Mouse (Mus musculus) stomach, embryonic 15.5 days (tissue): Measurements from ENCODE around the gene Vwa1. TPM values are rescaled to one million over a fixed set of nuclear protein-coding genes. Genes with fewer than 3 reads are reported as not detected.
"Not testable (repeated sequence)": the region's sequence is repeated elsewhere in the genome, so short reads cannot be mapped to it uniquely, and the experiment has no call there.

Source experiments
- ATAC-seq: fragments of 200-750 bp; cut with Nextera tagmentation; 2 replicates; pipeline ENCODE4 v1.8.0; 2017; ENCODE audit warnings: low read depth, moderate number of reproducible peaks, moderate TSS enrichment; ENCODE audit not compliant: insufficient read depth, low FRiP score
- H3K27ac ChIP-seq: fragments of 300-500 bp; sonication (generic); 2 replicates; pipeline ENCODE4 v1.5.1; 2015; ENCODE audit warnings: mild to moderate bottlenecking, inconsistent platforms
- H3K27me3 ChIP-seq: fragments of 300-500 bp; sonication (generic); replicated peaks from 2 replicates; pipeline ENCODE4 v1.6.1; 2015; ENCODE audit warnings: inconsistent platforms
- H3K36me3 ChIP-seq: fragments of 300-500 bp; sonication (generic); 2 replicates; pipeline ENCODE4 v1.6.1; 2015; ENCODE audit warnings: inconsistent platforms
- H3K4me1 ChIP-seq: fragments of 300-500 bp; sonication (generic); 2 replicates; pipeline ENCODE4 v1.6.1; 2015; ENCODE audit warnings: inconsistent platforms
- H3K4me2 ChIP-seq: fragments of 300-500 bp; sonication (generic); 2 replicates; pipeline ENCODE4 v1.6.1; 2015; ENCODE audit warnings: mild to moderate bottlenecking, inconsistent platforms
- H3K4me3 ChIP-seq: fragments of 300-500 bp; sonication (generic); replicated peaks from 2 replicates; pipeline ENCODE4 v1.5.1; 2015; ENCODE audit warnings: inconsistent platforms
- H3K9ac ChIP-seq: fragments of 300-500 bp; sonication (generic); 2 replicates; pipeline ENCODE4 v1.6.1; 2015; ENCODE audit warnings: inconsistent platforms
- H3K9me3 ChIP-seq: fragments of 300-500 bp; sonication (generic); 2 replicates; pipeline ENCODE4 v1.6.1; 2016; ENCODE audit warnings: inconsistent platforms
- WGBS: fragments of 180-500 bp; shearing (Covaris S2); methylation state at CpG from one replicate; pipeline ENCODE4 v1.1.7; 2015; 5-methylcytosine and 5-hydroxymethylcytosine counted together
- polyA plus RNA-seq: library from polyadenylated mRNA; unstranded; fragments of >200 nt; fragmentation: Nextera tagmentation; extraction: Ambion mirVana; gene quantifications from 2 replicates; pipeline ENCODE4 v1.2.1, GENCODE M21; 2015

Vwa1 gene
- polyA plus RNA-seq, 1 experiment from 2014 or later, result 27.6 TPM

DNA sequence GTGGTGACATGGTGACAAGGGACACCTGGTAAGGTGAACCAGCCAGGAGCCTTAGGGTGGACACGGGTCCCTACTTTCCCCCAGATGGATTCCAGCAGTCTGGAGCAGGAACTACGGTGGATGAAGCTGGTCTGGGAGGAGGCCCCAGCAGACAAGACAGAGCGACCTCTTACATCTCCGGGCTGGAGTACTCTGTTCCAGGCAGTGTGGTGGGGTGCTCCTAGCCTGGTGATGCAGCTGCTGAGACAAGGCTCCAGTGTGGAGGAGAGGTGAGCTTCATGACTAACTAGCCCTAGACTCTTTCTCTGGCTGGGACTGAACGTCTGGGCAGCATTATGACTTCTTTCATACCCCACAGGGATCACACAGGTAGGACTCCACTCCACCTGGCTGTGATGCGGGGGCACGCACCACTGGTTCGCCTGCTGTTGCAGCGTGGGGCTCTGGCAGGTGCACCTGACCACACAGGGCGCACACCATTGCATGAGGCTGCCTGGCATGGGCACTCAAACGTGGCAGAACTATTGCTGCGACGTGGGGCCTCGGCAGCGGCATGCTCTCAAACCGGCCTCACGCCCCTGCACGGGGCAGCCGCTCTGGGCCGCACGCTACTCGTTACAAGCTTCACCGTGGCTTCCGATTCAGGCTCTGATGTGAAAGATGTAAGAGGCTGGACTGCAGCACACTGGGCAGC is 16.9 kb upstream of the Vwa1 start:
- 72% methylated on average over 24 of the region's 24 CpGs for WGBS
- Histone ChIP-seq H3K4me3 (no peak overlapping the region), H3K9ac (no peak overlapping the region), H3K9me3 (no peaks in the 10 kb centered on the region), H3K4me2 (no peak overlapping the region), H3K27ac (peak overlapping the region; percentile 48; the same call in 1 of the 2 replicates), H3K4me1 (no peaks in the 10 kb centered on the region), H3K27me3 (no peaks in the 10 kb centered on the region), H3K36me3 (no peaks in the 10 kb centered on the region)
- no peak for ATAC-seq

- no peaks in the 10 kb centered on the region for H3K9me3 ChIP-seq
- H3K4me2 ChIP-seq, result no peak overlapping the region
- 55% methylated on average over 3 of the region's 3 CpGs for WGBS
- no peak overlapping the region for H3K9ac ChIP-seq
- H3K4me1 ChIP-seq, result no peaks in the 10 kb centered on the region
- H3K36me3 ChIP-seq, result no peaks in the 10 kb centered on the region
- ATAC-seq, result peak; percentile 67; the same call in 1 of the 2 replicates
- no peaks in the 10 kb centered on the region for H3K27me3 ChIP-seq
- no peak overlapping the region for H3K4me3 ChIP-seq
- peak overlapping the region; percentile 48 for H3K27ac ChIP-seq
Measured at GRCm38 (mm10) chr4:155790650-155791161, 16.2 kb upstream of the Vwa1 start.

GRCm38 (mm10) chr4:155790021-155790489 is 15.6 kb upstream of the Vwa1 start, which contains the start of gene Ankrd65:
Ankrd65 (plus strand) TSS chr4:155790439.
- H3K4me2 ChIP-seq, result no peak within 1 kb of the TSS

GRCm38 (mm10) chr4:155788833-155789232 is 14.3 kb upstream of the Vwa1 start:
- H3K4me2 ChIP-seq, H3K4me1 ChIP-seq, H3K4me3 ChIP-seq, H3K27ac ChIP-seq, H3K36me3 ChIP-seq, ATAC-seq, H3K9me3 ChIP-seq, H3K9ac ChIP-seq, H3K27me3 ChIP-seq: not testable (repeated sequence)
- 74% methylated on average over 4 of the region's 4 CpGs for WGBS

More at GRCm38 (mm10) chr4:155790021-155790489, 15.6 kb upstream of the Vwa1 start, which contains the start of gene Ankrd65:
- no peaks in the 10 kb centered on the region for H3K36me3 ChIP-seq
- WGBS, result 77% methylated on average over 3 of the region's 3 CpGs
- H3K27ac ChIP-seq, result peak within 1 kb of the TSS; percentile 48
- no peak within 1 kb of the TSS for H3K9ac ChIP-seq
- H3K27me3 ChIP-seq, result no peaks in the 10 kb centered on the region
- no peaks in the 10 kb centered on the region for H3K9me3 ChIP-seq
- H3K4me3 ChIP-seq, result no peak within 1 kb of the TSS
- ATAC-seq, result no peak
- no peaks in the 10 kb centered on the region for H3K4me1 ChIP-seq

- peaks cover 11% of the 10 kb centered on the region; the same call in 1 of the 2 replicates for H3K4me1 ChIP-seq
- no peaks in the 10 kb centered on the region for H3K27me3 ChIP-seq
- ATAC-seq, result no peak
- H3K27ac ChIP-seq, result no peak overlapping the region
- no peak overlapping the region for H3K4me2 ChIP-seq
- H3K9me3 ChIP-seq, result no peaks in the 10 kb centered on the region
- WGBS, result 66% methylated on average over 3 of the region's 3 CpGs
- no peak overlapping the region for H3K4me3 ChIP-seq
- H3K9ac ChIP-seq, result no peak overlapping the region
- H3K36me3 ChIP-seq, result no peaks in the 10 kb centered on the region
Measured at GRCm38 (mm10) chr4:155788300-155788699, 13.8 kb upstream of the Vwa1 start.

GRCm38 (mm10) chr4:155785819-155786218 is 11.3 kb upstream of the Vwa1 start, which contains the start of gene Tmem88b:
Tmem88b (minus strand) TSS chr4:155785874.
- no peaks in the 10 kb centered on the region for H3K36me3 ChIP-seq

GRCm38 (mm10) chr4:155785246-155785645 is 10.7 kb upstream of the Vwa1 start:
- Histone ChIP-seq H3K27ac (no peak overlapping the region), H3K4me1 (peaks cover 18% of the 10 kb centered on the region), H3K27me3 (no peaks in the 10 kb centered on the region), H3K4me2 (no peak overlapping the region), H3K9me3 (no peaks in the 10 kb centered on the region), H3K36me3 (no peaks in the 10 kb centered on the region), H3K4me3 (no peak overlapping the region), H3K9ac (no peak overlapping the region)
- ATAC-seq, result no peak
- WGBS, result 74% methylated on average over 10 of the region's 10 CpGs

More at GRCm38 (mm10) chr4:155785819-155786218, 11.3 kb upstream of the Vwa1 start, which contains the start of gene Tmem88b:
- no peak within 1 kb of the TSS for H3K27ac ChIP-seq
- H3K4me3 ChIP-seq, result peak within 1 kb of the TSS; percentile 65
- 65% methylated on average over 5 of the region's 5 CpGs for WGBS
- H3K4me1 ChIP-seq, result peaks cover 16% of the 10 kb centered on the region
- H3K4me2 ChIP-seq, result peak within 1 kb of the TSS; percentile 81
- no peak within 1 kb of the TSS for H3K9ac ChIP-seq
- no peak for ATAC-seq
- no peaks in the 10 kb centered on the region for H3K9me3 ChIP-seq
- H3K27me3 ChIP-seq, result no peaks in the 10 kb centered on the region

GRCm38 (mm10) chr4:155784081-155784701 is 9.7 kb upstream of the Vwa1 start:
- H3K4me1 ChIP-seq, result peaks cover 18% of the 10 kb centered on the region
- H3K36me3 ChIP-seq, result no peaks in the 10 kb centered on the region
- peak; percentile 75 for ATAC-seq
- peak overlapping the region; percentile 81 for H3K9ac ChIP-seq
- H3K4me2 ChIP-seq, result peak overlapping the region; percentile 81
- peak overlapping the region; percentile 88 for H3K27ac ChIP-seq
- H3K4me3 ChIP-seq, result peak overlapping the region; percentile 65
- H3K27me3 ChIP-seq, result no peaks in the 10 kb centered on the region
- H3K9me3 ChIP-seq, result no peaks in the 10 kb centered on the region
- WGBS, result under 1% methylated on average over 52 of the region's 52 CpGs

DNA sequence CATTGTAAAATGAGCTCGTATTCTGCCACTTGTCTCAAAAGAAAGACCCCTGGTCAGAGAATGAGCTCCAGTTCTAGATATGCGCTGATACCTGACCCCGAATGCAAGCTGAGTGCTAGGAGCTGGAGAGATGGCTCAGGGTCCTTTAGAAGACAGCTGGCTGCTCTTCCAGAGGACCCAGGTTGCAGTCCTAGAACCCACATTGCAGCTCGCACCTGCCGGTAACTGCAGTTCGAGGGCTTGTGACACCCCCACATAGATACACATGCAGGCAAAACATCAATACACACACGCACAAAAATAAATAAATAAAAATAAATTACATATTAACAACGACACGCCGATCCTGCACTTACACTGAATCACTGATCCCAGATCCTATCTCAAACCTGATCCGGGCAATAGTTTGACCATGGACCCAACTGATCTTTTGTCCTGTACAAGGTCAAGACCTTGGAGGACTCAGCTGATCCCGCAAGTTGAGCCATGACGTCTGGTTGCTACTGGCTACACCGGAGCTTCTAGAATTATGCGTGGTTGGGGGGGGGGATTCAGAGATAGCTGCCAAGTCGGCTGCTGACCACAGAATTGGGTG is 9.1 kb upstream of the Vwa1 start:
- peak overlapping the region; percentile 81; the same call in 1 of the 2 replicates for H3K9ac ChIP-seq
- ATAC-seq, result no peak
- no peaks in the 10 kb centered on the region for H3K9me3 ChIP-seq
- no peaks in the 10 kb centered on the region for H3K36me3 ChIP-seq
- H3K4me2 ChIP-seq, result peak overlapping the region; percentile 81
- no peak overlapping the region for H3K27ac ChIP-seq
- peak overlapping the region; percentile 65 for H3K4me3 ChIP-seq
- H3K27me3 ChIP-seq, result no peaks in the 10 kb centered on the region
- peaks cover 18% of the 10 kb centered on the region for H3K4me1 ChIP-seq
- 36% methylated on average over 16 of the region's 16 CpGs for WGBS

DNA sequence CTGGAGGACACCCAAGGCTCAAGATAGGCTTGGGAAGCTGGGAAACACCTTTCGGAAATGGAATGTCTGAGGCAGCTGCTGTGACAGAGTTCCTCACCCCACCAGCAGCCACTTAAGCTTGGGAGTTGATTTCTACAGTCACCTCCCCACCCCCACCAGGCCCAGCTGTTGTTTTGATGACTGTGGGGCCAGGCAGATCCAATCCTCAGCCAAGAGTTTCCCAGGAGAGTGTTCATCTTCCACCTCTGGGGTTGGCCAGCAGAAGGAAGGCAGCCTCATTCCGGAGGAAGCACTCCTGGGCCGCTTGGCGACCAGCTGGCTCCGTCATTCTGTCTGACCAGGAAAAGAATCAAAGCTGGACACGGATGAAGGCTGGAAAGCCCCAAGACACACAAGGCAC is 6.4 kb upstream of the Vwa1 start:
- H3K27ac ChIP-seq, result peak overlapping the region; percentile 62
- no peak; the same call in 1 of the 2 replicates for ATAC-seq
- WGBS, result 22% methylated on average over 6 of the region's 6 CpGs

DNA sequence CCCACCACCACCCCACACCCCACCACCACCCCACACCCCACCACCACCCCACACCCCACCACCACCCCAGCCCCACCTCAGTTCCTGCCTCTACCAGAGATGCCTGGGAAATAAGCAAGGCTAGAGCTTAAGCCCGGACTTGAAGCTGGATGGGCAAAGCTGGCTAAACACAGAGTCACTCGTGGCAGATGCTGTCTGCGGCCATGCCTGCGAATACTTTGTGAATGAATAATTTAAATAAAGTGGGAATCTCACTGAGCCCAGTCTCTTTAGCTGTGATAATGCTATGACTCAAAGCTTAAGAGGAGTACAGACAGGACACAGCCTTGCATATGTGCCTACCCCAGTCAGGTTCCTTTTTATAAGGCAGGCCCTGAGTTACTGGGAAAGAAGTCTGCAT is 5.0 kb upstream of the Vwa1 start:
- H3K9ac ChIP-seq, result no peak overlapping the region
- no peak overlapping the region for H3K4me2 ChIP-seq
- no peaks in the 10 kb centered on the region for H3K36me3 ChIP-seq
- H3K4me1 ChIP-seq, result peaks cover 39% of the 10 kb centered on the region
- no peaks in the 10 kb centered on the region for H3K9me3 ChIP-seq
- WGBS, result 72% methylated on average over 4 of the region's 4 CpGs
- H3K4me3 ChIP-seq, result no peak overlapping the region
- no peak overlapping the region for H3K27ac ChIP-seq
- H3K27me3 ChIP-seq, result no peaks in the 10 kb centered on the region
- ATAC-seq, result no peak

More for the DNA sequence above, 6.4 kb upstream of the Vwa1 start:
- H3K36me3 ChIP-seq, result no peaks in the 10 kb centered on the region
- H3K4me2 ChIP-seq, result no peak overlapping the region
- no peak overlapping the region for H3K4me3 ChIP-seq
- no peaks in the 10 kb centered on the region for H3K27me3 ChIP-seq
- H3K4me1 ChIP-seq, result peaks cover 31% of the 10 kb centered on the region
- H3K9me3 ChIP-seq, result no peaks in the 10 kb centered on the region
- H3K9ac ChIP-seq, result no peak overlapping the region
